Mouse (Mus musculus) limb, embryonic 11.5 days (tissue): Measurements from ENCODE around the gene Slitrk3. TPM values are rescaled to one million over a fixed set of nuclear protein-coding genes. Genes with fewer than 3 reads are reported as not detected.

Experiments
- ATAC-seq: fragments of 200-750 bp; cut with Nextera tagmentation; 2 replicates; pipeline ENCODE4 v1.8.0; 2017; ENCODE audit warnings: low read depth; ENCODE audit not compliant: insufficient number of reproducible peaks, low FRiP score, low TSS enrichment
- DNase-seq: peaks from one replicate; pipeline ENCODE4 v3.0.0-alpha.2; 2015; ENCODE audit warnings: low spot score
- H3K27ac ChIP-seq: fragments of 300-500 bp; sonication (generic); replicated peaks from 2 replicates; pipeline ENCODE4 v1.5.1; 2014; ENCODE audit warnings: low read depth, mild to moderate bottlenecking, low read length
- H3K27me3 ChIP-seq: fragments of 300-500 bp; sonication (generic); 2 replicates; pipeline ENCODE4 v1.6.1; 2014; ENCODE audit warnings: mild to moderate bottlenecking, low read length, mixed read lengths; ENCODE audit not compliant: control insufficient read depth, insufficient read depth
- H3K36me3 ChIP-seq: fragments of 300-500 bp; sonication (generic); 2 replicates; pipeline ENCODE4 v1.6.1; 2014; ENCODE audit warnings: mild to moderate bottlenecking, low read length, moderate library complexity, mixed read lengths; ENCODE audit not compliant: control insufficient read depth, insufficient read depth
- H3K4me1 ChIP-seq: fragments of 300-500 bp; sonication (generic); 2 replicates; pipeline ENCODE4 v1.6.1; 2014; ENCODE audit warnings: low read length, mixed read lengths; ENCODE audit not compliant: control insufficient read depth, insufficient read depth
- H3K4me2 ChIP-seq: fragments of 300-500 bp; sonication (generic); 2 replicates; pipeline ENCODE4 v1.6.1; 2014; ENCODE audit warnings: low read depth, mild to moderate bottlenecking, moderate library complexity; ENCODE audit not compliant: severe bottlenecking
- H3K4me3 ChIP-seq: fragments of 300-500 bp; sonication (generic); 2 replicates; pipeline ENCODE4 v1.5.1; 2014; ENCODE audit warnings: low read depth, low read length
- H3K9ac ChIP-seq: fragments of 300-500 bp; sonication (generic); 2 replicates; pipeline ENCODE4 v1.6.1; 2014; ENCODE audit warnings: mild to moderate bottlenecking, low read length
- H3K9me3 ChIP-seq: fragments of 300-500 bp; sonication (generic); 2 replicates; pipeline ENCODE4 v1.6.1; 2016; ENCODE audit warnings: low read length; ENCODE audit not compliant: control insufficient read depth
- WGBS: fragments of 180-500 bp; shearing (Covaris S2); extraction: QIAGEN DNeasy Blood & Tissue Kit; methylation state at CpG from one replicate; pipeline ENCODE4 v1.1.7; 2014; 5-methylcytosine and 5-hydroxymethylcytosine counted together
- polyA plus RNA-seq: library from polyadenylated mRNA; unstranded; fragments of >200 nt; fragmentation: Nextera tagmentation; extraction: Ambion mirVana; gene quantifications from 2 replicates; pipeline ENCODE4 v1.2.1, GENCODE M21; 2014

The Slitrk3 gene
- polyA plus RNA-seq, 1 experiment from 2014 or later = 0.12 TPM

- Histone ChIP-seq H3K36me3 (no peaks in the 10 kb centered on the region), H3K27me3 (peaks cover 42% of the 10 kb centered on the region), H3K9ac (no peak overlapping the region; the same call in 1 of the 2 replicates), H3K27ac (no peak overlapping the region), H3K4me1 (no peaks in the 10 kb centered on the region), H3K4me2 (peak overlapping the region; percentile 59), H3K4me3 (peak overlapping the region; percentile 36), H3K9me3 (no peaks in the 10 kb centered on the region)
- WGBS = 2% methylated on average over 26 of the region's 26 CpGs
- DNase-seq (peak; percentile 48), ATAC-seq (no peak)
Observed at GRCm38 (mm10) chr3:73053451-73053931, 4.1 kb downstream of the Slitrk3 start.

GRCm38 (mm10) chr3:73046248-73046647 is 11.4 kb downstream of the Slitrk3 start:
- no peaks in the 10 kb centered on the region for H3K36me3 ChIP-seq
- ATAC-seq (peak; percentile 60; the same call in 1 of the 2 replicates), DNase-seq (peak; percentile 77)
- H3K9ac ChIP-seq = no peak overlapping the region
- H3K4me3 ChIP-seq = no peak overlapping the region
- H3K4me2 ChIP-seq = no peak overlapping the region
- no peaks in the 10 kb centered on the region for H3K9me3 ChIP-seq
- H3K27me3 ChIP-seq = no peaks in the 10 kb centered on the region
- 2% methylated on average over 3 of the region's 3 CpGs for WGBS
- no peaks in the 10 kb centered on the region for H3K4me1 ChIP-seq
- no peak overlapping the region for H3K27ac ChIP-seq

GRCm38 (mm10) chr3:73042256-73042655 is 15.3 kb downstream of the Slitrk3 start:
- no peak for ATAC-seq
- Histone ChIP-seq H3K4me2 (no peak overlapping the region), H3K27ac (no peak overlapping the region), H3K4me1 (no peaks in the 10 kb centered on the region), H3K9ac (no peak overlapping the region), H3K4me3 (no peak overlapping the region), H3K36me3 (no peaks in the 10 kb centered on the region), H3K9me3 (no peaks in the 10 kb centered on the region), H3K27me3 (no peaks in the 10 kb centered on the region)
- DNase-seq = no peak

- H3K36me3 ChIP-seq = no peaks in the 10 kb centered on the region
- no peaks in the 10 kb centered on the region for H3K4me1 ChIP-seq
- WGBS = 13% methylated on average over 6 of the region's 6 CpGs
- no peaks in the 10 kb centered on the region for H3K9me3 ChIP-seq
- H3K9ac ChIP-seq = no peak overlapping the region
- ATAC-seq (no peak), DNase-seq (no peak)
- no peaks in the 10 kb centered on the region for H3K27me3 ChIP-seq
- no peak overlapping the region for H3K27ac ChIP-seq
- no peak overlapping the region for H3K4me3 ChIP-seq
- H3K4me2 ChIP-seq = no peak overlapping the region
Observed at GRCm38 (mm10) chr3:73006045-73006444, 51.6 kb downstream of the Slitrk3 start.

- Histone ChIP-seq H3K9me3 (no peaks in the 10 kb centered on the region), H3K27ac (no peak overlapping the region), H3K36me3 (no peaks in the 10 kb centered on the region), H3K27me3 (no peaks in the 10 kb centered on the region), H3K4me1 (no peaks in the 10 kb centered on the region), H3K9ac (no peak overlapping the region), H3K4me2 (no peak overlapping the region), H3K4me3 (no peak overlapping the region)
- 91% methylated on average over 4 of the region's 4 CpGs for WGBS
- ATAC-seq (no peak), DNase-seq (no peak)
Observed at GRCm38 (mm10) chr3:73002933-73003696, 54.5 kb downstream of the Slitrk3 start.

GRCm38 (mm10) chr3:72997517-72997916 is 60.1 kb downstream of the Slitrk3 start:
- Histone ChIP-seq H3K4me1 (no peaks in the 10 kb centered on the region), H3K4me3 (no peak overlapping the region), H3K4me2 (no peak overlapping the region), H3K9ac (no peak overlapping the region), H3K27me3 (no peaks in the 10 kb centered on the region), H3K27ac (no peak overlapping the region), H3K36me3 (no peaks in the 10 kb centered on the region), H3K9me3 (no peaks in the 10 kb centered on the region)
- WGBS = 68% methylated on average over 4 of the region's 4 CpGs
- ATAC-seq (no peak), DNase-seq (no peak)

Other genes with a start within 250 kb of the Slitrk3 start
- gene Sis, start 89.9 kb downstream of the Slitrk3 start, polyA plus RNA-seq = not detected in 2 replicates